Comparison of ENCODE assay signal across 10 mouse cellular contexts in the genomic region with DNA sequence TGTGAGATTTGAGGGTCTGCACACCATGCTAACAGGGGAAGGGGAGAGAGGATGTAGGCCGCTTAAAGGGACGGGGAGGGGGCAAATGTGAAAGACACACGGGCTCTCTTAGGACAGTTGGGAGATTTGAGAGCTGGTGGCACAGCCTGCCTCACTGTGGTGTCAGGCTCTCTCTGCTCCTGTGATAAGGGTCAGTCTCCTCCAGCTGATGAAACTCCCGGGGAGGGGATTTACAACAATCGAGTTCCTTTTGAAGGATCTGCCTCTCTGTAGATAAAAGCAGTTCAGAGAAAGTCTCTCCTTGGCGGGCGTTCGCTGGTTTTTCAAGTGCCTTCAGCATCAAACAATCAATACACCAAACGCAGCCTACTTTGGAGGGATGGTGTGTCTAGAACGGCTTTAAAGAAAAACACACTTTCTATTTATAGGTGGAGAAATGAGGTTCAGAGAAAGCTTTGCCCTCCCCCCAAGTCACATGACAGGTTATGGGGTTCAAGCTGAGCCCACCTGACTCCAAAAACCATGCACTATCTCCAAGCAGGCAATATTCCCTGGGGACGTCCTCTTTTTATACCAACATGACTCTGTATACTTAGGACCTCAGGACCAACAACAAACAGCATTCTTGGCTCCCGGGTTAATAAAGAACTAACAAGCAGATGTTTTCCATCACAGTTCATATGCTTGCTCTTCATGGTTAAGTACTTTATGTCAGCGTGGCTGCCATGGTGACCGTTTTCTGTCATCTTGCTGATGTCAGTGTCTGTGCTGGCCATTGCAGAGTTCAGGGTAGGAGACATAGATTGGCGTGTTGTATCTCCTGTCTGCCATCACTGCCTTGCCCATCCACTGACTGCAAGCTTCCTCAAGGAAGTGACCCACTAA. TPM values are rescaled to one million over a fixed set of nuclear protein-coding genes. Genes with fewer than 3 reads are reported as not detected.
DNase-seq lines count a peak whose midpoint lies in the region; ATAC-seq lines count a peak whose summit lies in the region.
"Had no signal": no experiment of that assay in that cellular context is flagged by ENCODE, and none has a peak within 500 bp of the region (broad histone marks: within the 10 kb centered on the region; RNA-seq: fewer than 3 reads in every experiment).

No protein-coding gene starts in this region.

- H3K4me1 ChIP-seq in midbrain, embryonic 10.5 days = peaks cover 15% of the 10 kb centered on the region
- no peaks in the 10 kb centered on the region for H3K4me1 ChIP-seq in midbrain, embryonic 11.5 days (ENCODE audit: control insufficient read depth, insufficient read depth, low read length)
- peaks cover 3% of the 10 kb centered on the region; the same call in 1 of the 2 replicates for H3K4me1 ChIP-seq in midbrain, embryonic 14.5 days (ENCODE audit: control insufficient read depth, insufficient read depth, low read length)

- H3K9me3 ChIP-seq in midbrain, embryonic 10.5 days (replicated peaks) = no peaks in the 10 kb centered on the region
- no peaks in the 10 kb centered on the region for H3K9me3 ChIP-seq in midbrain, embryonic 11.5 days (ENCODE audit: control insufficient read depth, low read length)
- H3K9me3 ChIP-seq in midbrain, embryonic 14.5 days (ENCODE audit: control insufficient read depth, low read length) = no peaks in the 10 kb centered on the region
- H3K9me3 ChIP-seq: embryonic facial prominence, embryonic 15.5 days; limb, embryonic 15.5 days had no signal

- H3K4me3 ChIP-seq in midbrain, embryonic 10.5 days = no peak overlapping the region
- no peak overlapping the region for H3K4me3 ChIP-seq in midbrain, embryonic 11.5 days (ENCODE audit: low read depth, low read length)
- H3K4me3 ChIP-seq in midbrain, embryonic 14.5 days (replicated peaks; ENCODE audit: low read depth, low read length) = no peak overlapping the region
- H3K4me3 ChIP-seq: embryonic facial prominence, embryonic 15.5 days; limb, embryonic 15.5 days had no signal

- ATAC-seq in midbrain, embryonic 11.5 days (ENCODE audit: low FRiP score) = no peak; the same call in 1 of the 2 replicates
- ATAC-seq in midbrain, embryonic 14.5 days (ENCODE audit: low FRiP score, low TSS enrichment) = no peak

- H3K4me2 ChIP-seq in midbrain, embryonic 11.5 days = no peak overlapping the region
- no peak overlapping the region for H3K4me2 ChIP-seq in midbrain, embryonic 14.5 days (ENCODE audit: low read length)
- H3K4me2 ChIP-seq: embryonic facial prominence, embryonic 15.5 days; limb, embryonic 15.5 days had no signal

- peak; percentile 66 for DNase-seq in heart, adult 11 months
- DNase-seq in heart, postnatal 10 days = no peak
- DNase-seq in midbrain, embryonic 10.5 days (ENCODE audit: low spot score) = no peak
- DNase-seq in midbrain, embryonic 11.5 days (ENCODE audit: low spot score, missing footprints) = no peak
- DNase-seq in kidney, postnatal 14 days = peak; percentile 64
- peak; percentile 40 for DNase-seq in midbrain, embryonic 14.5 days
- DNase-seq in gastrocnemius, adult 8-10 months (ENCODE audit: low spot score in 2 of 2) = no peak
- DNase-seq in B cell, adult 2 months = no peak

- H3K27ac ChIP-seq in midbrain, embryonic 10.5 days (replicated peaks) = peak overlapping the region; percentile 49; the same call in 1 of the 2 replicates
- no peak overlapping the region for H3K27ac ChIP-seq in midbrain, embryonic 11.5 days (ENCODE audit: low read depth, low read length)
- 0 out of 2 replicates have a peak overlapping the region, but pooled peaks have one; percentile 14 for H3K27ac ChIP-seq in midbrain, embryonic 14.5 days (replicated peaks; ENCODE audit: low read depth, low read length)
- H3K27ac ChIP-seq: embryonic facial prominence, embryonic 15.5 days; limb, embryonic 15.5 days had no signal

- no peak overlapping the region for H3K9ac ChIP-seq in midbrain, embryonic 11.5 days (ENCODE audit: low read length)
- H3K9ac ChIP-seq in midbrain, embryonic 14.5 days (replicated peaks; ENCODE audit: low read length) = no peak overlapping the region
- H3K9ac ChIP-seq: embryonic facial prominence, embryonic 15.5 days; limb, embryonic 15.5 days had no signal

- no peaks in the 10 kb centered on the region for H3K36me3 ChIP-seq in midbrain, embryonic 10.5 days
- H3K36me3 ChIP-seq in midbrain, embryonic 11.5 days (ENCODE audit: control insufficient read depth, insufficient read depth, low read length) = no peaks in the 10 kb centered on the region
- no peaks in the 10 kb centered on the region for H3K36me3 ChIP-seq in midbrain, embryonic 14.5 days (ENCODE audit: control insufficient read depth, insufficient read depth, low read length)
- H3K36me3 ChIP-seq: embryonic facial prominence, embryonic 15.5 days; limb, embryonic 15.5 days had no signal

- H3K27me3 ChIP-seq in midbrain, embryonic 10.5 days (ENCODE audit: low read depth, poor library complexity, severe bottlenecking) = no peaks in the 10 kb centered on the region
- H3K27me3 ChIP-seq in midbrain, embryonic 11.5 days (ENCODE audit: control insufficient read depth, insufficient read depth, low read length) = no peaks in the 10 kb centered on the region
- H3K27me3 ChIP-seq in midbrain, embryonic 14.5 days (ENCODE audit: control insufficient read depth, insufficient read depth, low read length) = no peaks in the 10 kb centered on the region
- H3K27me3 ChIP-seq: embryonic facial prominence, embryonic 15.5 days had no signal

- WGBS in midbrain, embryonic 10.5 days = 54% methylated on average over 15 of the region's 15 CpGs
- 49% methylated on average over 15 of the region's 15 CpGs for WGBS in midbrain, embryonic 11.5 days
- WGBS in midbrain, embryonic 14.5 days = 47% methylated on average over 15 of the region's 15 CpGs

- intact Hi-C loops in heart, postnatal 10 days (cut with DNase I) = no loop called here

RNA-seq across cellular contexts. Expression of a gene that starts 5.6 kb away (rescaled TPM):
- under 1 TPM; 0.14 to 0.35 TPM for total RNA-seq in heart, postnatal 10 days (2021)
- polyA plus RNA-seq in midbrain, embryonic 10.5 days (2016; fragmentation: Nextera tagmentation; extraction: Ambion mirVana) = 1.1 and 1.3 TPM in 2 replicates
- polyA plus RNA-seq in midbrain, embryonic 11.5 days (2014; fragmentation: Nextera tagmentation; extraction: Ambion mirVana) = 0.78 and 1.7 TPM in 2 replicates
- polyA plus RNA-seq in midbrain, embryonic 14.5 days (2014; fragmentation: Nextera tagmentation; extraction: Ambion mirVana) = 0.51 and 0.83 TPM in 2 replicates
- not detected for total RNA-seq in gastrocnemius, adult 8-10 months (2022)

Comparison
In these comparisons a context has a peak if more than half of its experiments do, and no peak if none do; other contexts are left out.
1. DNase-seq: peak in heart, adult 11 months (single experiment), kidney, postnatal 14 days (single experiment) and midbrain, embryonic 14.5 days (single experiment); none in heart, postnatal 10 days (0 of 2), midbrain, embryonic 10.5 days (single experiment), midbrain, embryonic 11.5 days (single experiment), gastrocnemius, adult 8-10 months (0 of 2) and B cell, adult 2 months (0 of 2).